Mouse (Mus musculus) neural tube, embryonic 11.5 days (tissue): ENCODE results near the gene Lzts2. TPM values are rescaled to one million over a fixed set of nuclear protein-coding genes. Genes with fewer than 3 reads are reported as not detected.

Experiments
- ATAC-seq: fragments of 200-750 bp; cut with Nextera tagmentation; 2 replicates; pipeline ENCODE4 v1.8.0; 2017; ENCODE audit warnings: moderate number of reproducible peaks, mild to moderate bottlenecking, moderate TSS enrichment, moderate library complexity; ENCODE audit not compliant: insufficient read depth, low FRiP score, low TSS enrichment
- DNase-seq: peaks from one replicate; pipeline ENCODE4 v3.0.0-alpha.2; 2015; ENCODE audit warnings: low spot score
- H3K27ac ChIP-seq: fragments of 300-500 bp; sonication (generic); 2 replicates; pipeline ENCODE4 v1.5.1; 2014; ENCODE audit warnings: low read depth, mild to moderate bottlenecking, low read length
- H3K27me3 ChIP-seq: fragments of 300-500 bp; sonication (generic); 2 replicates; pipeline ENCODE4 v1.6.1; 2014; ENCODE audit warnings: mild to moderate bottlenecking, low read length, mixed read lengths; ENCODE audit not compliant: control insufficient read depth, insufficient read depth
- H3K36me3 ChIP-seq: fragments of 300-500 bp; sonication (generic); 2 replicates; pipeline ENCODE4 v1.6.1; 2014; ENCODE audit warnings: mild to moderate bottlenecking, low read length, moderate library complexity, mixed read lengths; ENCODE audit not compliant: control insufficient read depth, insufficient read depth
- H3K4me1 ChIP-seq: fragments of 300-500 bp; sonication (generic); 2 replicates; pipeline ENCODE4 v1.6.1; 2014; ENCODE audit warnings: low read length, mixed read lengths; ENCODE audit not compliant: control insufficient read depth, insufficient read depth
- H3K4me2 ChIP-seq: fragments of 300-500 bp; sonication (generic); 2 replicates; pipeline ENCODE4 v1.6.1; 2014; ENCODE audit warnings: low read depth, mild to moderate bottlenecking, moderate library complexity
- H3K4me3 ChIP-seq: fragments of 300-500 bp; sonication (generic); 2 replicates; pipeline ENCODE4 v1.5.1; 2014; ENCODE audit warnings: low read depth, low read length
- H3K9ac ChIP-seq: fragments of 300-500 bp; sonication (generic); 2 replicates; pipeline ENCODE4 v1.6.1; 2014; ENCODE audit warnings: mild to moderate bottlenecking, low read length
- H3K9me3 ChIP-seq: fragments of 300-500 bp; sonication (generic); 2 replicates; pipeline ENCODE4 v1.6.1; 2016; ENCODE audit warnings: low read length; ENCODE audit not compliant: control insufficient read depth
- WGBS: fragments of 180-500 bp; shearing (Covaris S2); extraction: QIAGEN DNeasy Blood & Tissue Kit; methylation state at CpG from one replicate; pipeline ENCODE4 v1.1.7; 2014; 5-methylcytosine and 5-hydroxymethylcytosine counted together
- polyA plus RNA-seq: library from polyadenylated mRNA; unstranded; fragments of >200 nt; fragmentation: Nextera tagmentation; extraction: Ambion mirVana; gene quantifications from 2 replicates; pipeline ENCODE4 v1.2.1, GENCODE M21; 2014

The Lzts2 gene
- polyA plus RNA-seq, 1 experiment from 2014 or later: 52.8 TPM

DNA sequence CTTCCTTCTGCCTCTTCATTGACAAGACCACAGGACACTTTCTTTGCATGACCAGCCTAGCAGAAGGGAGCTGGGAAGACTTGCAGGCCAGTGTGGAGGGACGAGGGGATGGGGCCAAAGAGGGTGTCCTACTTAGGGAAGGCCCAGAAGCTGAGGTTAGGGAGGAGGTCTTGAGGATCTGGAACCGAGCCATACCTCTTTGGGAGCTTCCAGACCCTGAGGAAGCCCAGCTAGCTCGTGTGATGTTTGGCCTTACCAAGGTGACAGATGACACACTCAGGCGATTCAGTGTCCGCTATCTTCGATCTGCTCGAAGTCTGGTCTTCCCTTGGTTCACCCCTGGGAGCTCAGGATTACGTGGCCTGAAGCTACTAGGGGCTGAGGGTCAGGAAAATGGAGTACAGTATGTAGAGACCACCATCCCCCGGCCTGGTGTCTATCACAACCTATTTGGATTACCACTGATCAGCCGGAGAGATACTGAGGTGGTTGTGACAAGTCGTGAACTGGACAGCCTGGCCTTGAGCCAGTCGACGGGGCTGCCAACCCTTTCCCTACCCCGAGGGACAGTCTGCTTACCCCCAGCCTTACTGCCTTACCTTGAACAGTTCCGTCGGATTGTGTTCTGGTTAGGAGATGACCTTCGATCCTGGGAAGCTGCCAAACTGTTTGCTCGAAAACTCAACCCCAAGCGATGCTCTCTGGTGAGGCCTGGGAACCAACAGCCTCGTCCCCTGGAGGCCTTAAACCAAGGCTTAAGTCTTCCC, 6.6 kb upstream of the Lzts2 start:
- ATAC-seq (no peak), DNase-seq (no peak)
- H3K27me3 ChIP-seq: no peaks in the 10 kb centered on the region
- no peak overlapping the region for H3K27ac ChIP-seq
- H3K36me3 ChIP-seq: peaks cover 2% of the 10 kb centered on the region; the same call in 1 of the 2 replicates
- no peak overlapping the region for H3K9ac ChIP-seq
- H3K4me1 ChIP-seq: peaks cover 3% of the 10 kb centered on the region; the same call in 1 of the 2 replicates
- no peak overlapping the region for H3K4me3 ChIP-seq
- WGBS: 92% methylated on average over 20 of the region's 20 CpGs
- H3K9me3 ChIP-seq: no peaks in the 10 kb centered on the region
- peak overlapping the region; percentile 95 for H3K4me2 ChIP-seq

DNA sequence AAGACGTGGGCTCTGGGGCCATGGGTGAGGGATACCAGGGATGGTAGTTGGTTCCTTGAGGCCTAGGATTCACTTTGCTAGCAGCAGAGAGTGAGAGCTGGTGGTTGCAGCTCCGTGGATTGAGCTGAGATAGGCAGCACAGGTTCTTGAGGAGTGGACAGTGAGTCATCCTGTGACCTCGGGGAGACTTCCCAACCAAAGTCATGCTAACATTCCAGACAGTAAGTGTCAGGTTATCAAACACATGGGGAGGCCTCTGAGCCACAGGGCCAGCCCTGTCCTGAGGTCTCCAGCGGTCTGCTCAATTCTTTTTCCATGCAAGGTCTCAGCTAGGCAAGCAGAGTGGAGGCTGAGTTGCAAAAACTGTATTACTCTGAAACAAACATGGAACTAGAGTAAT, 3.6 kb upstream of the Lzts2 start:
- DNase-seq (no peak), ATAC-seq (no peak)
- Histone ChIP-seq H3K27ac (no peak overlapping the region), H3K27me3 (no peaks in the 10 kb centered on the region), H3K4me3 (no peak overlapping the region), H3K4me2 (no peak overlapping the region), H3K36me3 (peaks cover 2% of the 10 kb centered on the region; the same call in 1 of the 2 replicates), H3K9ac (no peak overlapping the region), H3K4me1 (peaks cover 5% of the 10 kb centered on the region), H3K9me3 (no peaks in the 10 kb centered on the region)
- WGBS: 90% methylated on average over 4 of the region's 4 CpGs

DNA sequence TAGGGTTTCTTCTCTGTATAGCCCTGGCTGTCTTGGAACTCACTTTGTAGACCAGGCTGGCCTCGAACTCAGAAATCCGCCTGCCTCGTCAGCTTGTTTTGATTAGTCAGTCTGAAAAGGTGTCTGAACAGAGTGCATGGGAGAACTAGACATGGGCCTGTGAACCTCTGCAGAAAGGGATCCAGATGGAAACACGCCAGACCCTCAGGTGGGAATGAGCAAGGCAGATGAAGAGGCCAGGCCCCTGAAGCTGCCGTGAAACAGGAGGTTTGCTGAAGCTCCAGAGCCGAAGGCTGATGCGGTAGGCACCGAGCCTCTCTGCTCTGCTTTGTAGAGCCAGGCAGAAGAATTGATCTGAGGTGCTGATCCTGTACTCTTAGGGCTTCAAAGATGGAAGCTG, 2.0 kb upstream of the Lzts2 start:
- H3K27ac ChIP-seq: 0 out of 2 replicates have a peak overlapping the region, but pooled peaks have one; percentile 23
- ATAC-seq (no peak), DNase-seq (no peak)
- H3K4me2 ChIP-seq: no peak overlapping the region
- H3K4me3 ChIP-seq: no peak overlapping the region
- no peak overlapping the region for H3K9ac ChIP-seq
- peaks cover 2% of the 10 kb centered on the region; the same call in 1 of the 2 replicates for H3K36me3 ChIP-seq
- H3K27me3 ChIP-seq: no peaks in the 10 kb centered on the region
- H3K9me3 ChIP-seq: no peaks in the 10 kb centered on the region
- WGBS: 89% methylated on average over 8 of the region's 8 CpGs
- peaks cover 15% of the 10 kb centered on the region for H3K4me1 ChIP-seq

DNA sequence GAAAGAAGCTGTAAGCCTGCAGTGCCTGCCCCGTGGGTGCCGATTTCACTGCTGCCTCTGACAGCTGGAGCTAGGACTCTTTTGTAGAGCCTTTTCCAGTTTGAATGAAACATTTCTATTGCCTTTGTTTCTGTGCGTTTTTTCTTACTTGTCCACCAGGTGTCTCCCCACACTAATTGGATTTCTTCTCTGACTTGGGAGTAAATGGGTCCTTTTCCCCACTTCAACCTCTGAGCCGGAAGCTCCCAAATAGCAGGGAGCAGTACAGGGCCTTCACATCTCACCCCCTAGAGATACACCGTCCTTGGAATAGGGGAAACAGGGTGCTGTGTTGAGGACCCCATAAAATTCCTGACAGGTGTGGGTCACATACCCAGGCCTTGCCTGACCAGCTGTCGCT, 1.6 kb upstream of the Lzts2 start:
- H3K36me3 ChIP-seq: peaks cover 2% of the 10 kb centered on the region; the same call in 1 of the 2 replicates
- WGBS: 49% methylated on average over 6 of the region's 6 CpGs
- H3K4me3 ChIP-seq: no peak overlapping the region
- no peak overlapping the region for H3K9ac ChIP-seq
- peaks cover 15% of the 10 kb centered on the region for H3K4me1 ChIP-seq
- H3K27me3 ChIP-seq: no peaks in the 10 kb centered on the region
- H3K4me2 ChIP-seq: no peak overlapping the region
- no peaks in the 10 kb centered on the region for H3K9me3 ChIP-seq
- 0 out of 2 replicates have a peak overlapping the region, but pooled peaks have one; percentile 23 for H3K27ac ChIP-seq
- no peak for DNase-seq
- no peak for ATAC-seq

DNA sequence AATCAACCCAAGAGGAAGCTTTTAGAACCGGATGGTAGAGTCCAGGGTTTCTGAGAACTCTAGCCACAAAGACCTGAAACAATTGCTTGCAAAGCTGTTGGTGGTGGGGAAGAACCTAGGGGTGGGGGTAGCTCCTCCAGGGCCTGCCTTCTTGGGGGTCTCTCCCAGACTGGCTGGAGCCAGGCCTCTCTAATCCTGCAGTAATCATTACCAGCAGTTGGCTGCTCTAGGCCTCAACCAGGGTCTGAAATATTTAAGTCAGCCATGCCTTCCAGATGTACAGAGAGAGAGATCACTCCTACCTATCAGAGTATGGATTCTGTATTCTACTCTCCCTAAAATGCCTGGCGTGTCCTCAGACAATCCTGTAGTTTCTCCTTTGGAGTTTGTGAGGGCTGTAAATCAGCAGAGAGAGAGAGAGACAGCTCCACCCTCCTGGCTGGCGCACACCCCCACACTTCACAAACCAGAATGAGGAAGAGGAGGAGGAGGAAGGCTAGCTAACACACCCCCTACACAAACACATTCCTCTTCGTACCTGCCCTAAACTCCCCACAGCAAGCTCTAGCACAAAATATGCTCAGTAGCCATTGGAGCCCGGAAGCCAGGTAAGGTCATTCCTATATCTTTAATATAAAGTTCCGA, 511 bp upstream of the Lzts2 start:
- no peaks in the 10 kb centered on the region for H3K27me3 ChIP-seq
- ATAC-seq (no peak), DNase-seq (no peak)
- H3K27ac ChIP-seq: no peak overlapping the region
- H3K36me3 ChIP-seq: peaks cover 2% of the 10 kb centered on the region; the same call in 1 of the 2 replicates
- H3K9ac ChIP-seq: no peak overlapping the region
- 56% methylated on average over 6 of the region's 6 CpGs for whole genome bisulfite sequencing
- no peaks in the 10 kb centered on the region for H3K9me3 ChIP-seq
- H3K4me1 ChIP-seq: peaks cover 15% of the 10 kb centered on the region
- no peak overlapping the region for H3K4me3 ChIP-seq
- H3K4me2 ChIP-seq: no peak overlapping the region

DNA sequence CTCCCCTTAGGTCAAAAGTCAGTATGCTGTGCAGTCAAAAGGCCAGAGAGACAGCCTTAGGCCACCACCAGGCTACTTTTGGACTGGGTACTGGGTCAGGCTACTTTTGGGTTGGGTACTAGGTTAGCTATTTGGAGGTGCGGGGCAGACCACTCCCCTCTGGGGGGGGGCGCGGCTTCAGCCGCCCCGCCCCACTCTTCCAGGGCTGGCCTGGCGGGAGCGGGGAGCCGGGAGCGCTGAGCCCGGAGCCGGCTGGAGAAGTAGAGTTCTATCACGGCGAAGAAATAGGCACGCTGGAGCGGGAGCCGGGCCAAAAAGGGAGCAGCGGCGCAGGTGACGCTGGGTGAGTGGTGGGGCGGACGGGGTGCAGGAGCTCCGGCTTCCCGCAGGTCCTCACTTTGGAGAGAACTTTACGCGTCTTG, 778 bp downstream of the Lzts2 start:
- peak overlapping the region; percentile 58 for H3K27ac ChIP-seq
- peak overlapping the region; percentile 81 for H3K4me3 ChIP-seq
- ATAC-seq (no peak), DNase-seq (peak; percentile 62)
- H3K4me1 ChIP-seq: peaks cover 22% of the 10 kb centered on the region
- peaks cover 2% of the 10 kb centered on the region; the same call in 1 of the 2 replicates for H3K36me3 ChIP-seq
- WGBS: 0% methylated on average over 21 of the region's 25 CpGs
- H3K9me3 ChIP-seq: no peaks in the 10 kb centered on the region
- H3K4me2 ChIP-seq: peak overlapping the region; percentile 87
- peak overlapping the region; percentile 94 for H3K9ac ChIP-seq
- no peaks in the 10 kb centered on the region for H3K27me3 ChIP-seq

DNA sequence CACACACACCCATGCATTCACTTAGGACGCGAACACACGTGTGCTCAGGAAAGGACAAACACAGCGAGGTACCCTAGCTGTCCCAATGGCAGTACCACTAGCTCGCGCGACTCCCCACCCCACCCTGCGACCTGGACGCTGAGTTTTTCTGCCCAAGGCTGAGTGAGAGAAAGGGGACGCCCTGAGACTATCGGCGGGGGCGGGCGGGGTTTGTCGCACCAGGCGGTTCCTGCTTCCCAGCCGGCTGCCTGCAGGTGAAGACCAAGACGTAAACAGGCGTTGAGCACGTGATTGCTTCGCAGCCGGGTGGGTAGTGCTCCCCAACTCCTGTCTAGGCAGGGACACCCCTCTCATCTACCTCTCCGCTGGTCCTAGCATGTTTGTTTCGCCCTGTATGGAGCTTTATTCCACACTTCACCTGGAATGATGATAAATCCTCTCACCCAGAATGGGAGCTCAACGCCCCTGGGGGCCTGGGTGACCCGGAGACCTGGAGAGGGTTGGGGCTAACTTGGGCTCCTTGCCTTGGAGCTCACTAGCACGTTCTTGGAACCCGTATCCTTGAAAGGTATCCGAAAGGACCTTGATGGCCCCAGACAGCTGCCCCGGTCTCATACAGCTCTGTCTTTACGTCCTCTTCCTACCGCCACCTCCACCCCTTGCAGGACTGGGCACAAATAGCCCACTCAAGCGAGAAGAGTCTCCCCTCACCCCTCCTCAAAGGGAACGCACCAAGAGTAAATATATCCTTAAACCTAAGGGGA, 1.5 kb downstream of the Lzts2 start:
- Histone ChIP-seq H3K4me1 (peaks cover 28% of the 10 kb centered on the region), H3K4me2 (peak overlapping the region; percentile 87), H3K4me3 (peak overlapping the region; percentile 81), H3K27ac (peak overlapping the region; percentile 93), H3K9me3 (no peaks in the 10 kb centered on the region), H3K27me3 (no peaks in the 10 kb centered on the region), H3K36me3 (peaks cover 1% of the 10 kb centered on the region; the same call in 1 of the 2 replicates), H3K9ac (peak overlapping the region; percentile 94)
- no peak; the same call in 1 of the 2 replicates for ATAC-seq
- WGBS: 1% methylated on average over 34 of the region's 34 CpGs
- peak; percentile 43 for DNase-seq

DNA sequence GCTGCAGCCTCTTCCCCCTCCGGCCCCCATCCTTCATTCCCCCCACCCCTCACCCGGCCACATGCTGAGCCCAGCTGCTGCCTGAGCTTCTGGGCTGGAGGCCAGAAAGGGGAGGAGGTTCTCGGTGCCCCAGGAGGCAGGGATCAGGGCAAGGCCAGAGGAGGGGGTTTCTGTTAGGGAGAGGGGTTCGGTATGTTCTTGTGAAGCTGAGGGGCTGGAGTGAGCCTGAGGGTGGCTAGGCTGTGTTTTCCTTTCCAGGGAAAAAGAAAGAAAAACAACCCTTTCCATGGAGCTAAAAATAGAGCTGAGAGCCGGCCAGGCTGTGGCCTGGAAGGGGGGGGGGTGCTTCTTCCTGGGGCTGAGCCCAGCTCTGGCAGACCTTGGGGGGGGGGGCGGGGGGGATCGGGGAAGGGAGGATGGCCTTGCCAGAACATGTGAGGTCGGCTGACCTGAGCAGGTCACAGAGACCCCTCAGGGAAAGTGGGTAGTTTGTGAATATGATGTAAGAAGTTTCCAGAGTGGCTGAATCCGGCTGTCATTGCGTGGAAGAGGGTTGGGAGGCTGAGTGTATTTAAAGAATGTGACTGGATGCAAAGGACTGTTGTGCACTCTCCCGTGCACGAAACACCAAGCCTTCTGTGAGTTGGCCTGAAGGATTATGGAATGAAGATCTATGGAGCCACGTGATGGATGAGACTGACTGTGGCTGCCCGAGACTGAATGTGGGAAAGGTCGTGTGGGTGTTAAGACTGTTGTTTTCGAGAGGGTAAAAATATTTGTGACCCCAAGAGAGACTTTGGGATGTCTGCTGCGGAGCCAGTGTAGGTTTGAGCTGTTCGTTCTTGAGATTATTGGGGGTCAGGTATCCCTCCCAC, 2.4 kb downstream of the Lzts2 start:
- Histone ChIP-seq H3K4me3 (peak overlapping the region; percentile 81), H3K27ac (peak overlapping the region; percentile 93), H3K4me1 (peaks cover 35% of the 10 kb centered on the region), H3K9ac (peak overlapping the region; percentile 94), H3K27me3 (no peaks in the 10 kb centered on the region), H3K36me3 (peaks cover 4% of the 10 kb centered on the region), H3K4me2 (peak overlapping the region; percentile 87), H3K9me3 (no peaks in the 10 kb centered on the region)
- DNase-seq (peak; percentile 86), ATAC-seq (peak; percentile 49; the same call in 1 of the 2 replicates)
- WGBS: under 1% methylated on average over 16 of the region's 18 CpGs
